Mouse (Mus musculus) small intestine, adult 2 months (tissue): ENCODE results near the gene 2510009E07Rik.

ENCODE experiments used
- CTCF ChIP-seq: fragments of 200-500 bp; IDR thresholded peaks from 2 replicates; pipeline ENCODE4 v1.5.1; 2012; ENCODE audit warnings: low read depth, mild to moderate bottlenecking, control low read depth, inconsistent platforms, low read length, moderate library complexity, mixed read lengths; ENCODE audit not compliant: insufficient replicate concordance, insufficient read length; ENCODE audit errors: extremely low read depth
- POLR2A ChIP-seq: fragments of 200-500 bp; IDR thresholded peaks from 2 replicates; pipeline ENCODE4 v1.6.1; 2012; ENCODE audit warnings: low read depth, mild to moderate bottlenecking, control low read depth, inconsistent platforms, low read length, moderate library complexity

DNA sequence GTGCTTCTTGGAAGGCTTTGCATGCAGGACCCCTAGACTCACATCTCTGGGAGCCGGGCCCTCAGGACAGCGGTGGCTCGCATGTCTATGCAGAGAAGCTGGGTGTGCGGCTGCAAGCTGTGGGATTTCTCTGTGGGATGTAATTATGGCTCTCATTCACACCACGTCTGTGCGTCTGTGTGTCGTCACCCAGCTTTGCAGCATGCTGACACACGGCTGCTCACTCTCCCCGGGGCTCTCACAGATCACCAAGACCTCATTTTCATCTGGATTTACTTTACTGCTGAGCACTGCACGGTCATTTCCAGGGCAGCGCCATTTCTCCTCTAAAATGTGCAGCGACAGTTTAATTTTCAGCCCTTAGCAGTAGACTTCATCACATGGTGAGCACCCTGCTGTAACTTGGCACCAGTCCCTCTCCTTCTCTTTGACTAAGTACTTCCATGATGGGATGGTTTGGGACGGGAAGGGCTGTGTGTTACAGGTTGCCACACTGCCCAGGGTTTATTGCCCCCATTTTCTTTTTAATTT, 66.3 kb downstream of the 2510009E07Rik start:
- TF ChIP-seq CTCF (no peak), POLR2A (no peak)
